Mouse (Mus musculus) liver, embryonic 16.5 days (tissue): ENCODE measurements at regions not wholly inside any gene's neighbourhood (a gene's known extent, or its start where the extent isn't known, plus 50 kb on each side); places are given as distances from the start of the nearest gene placed in this dataset.

Experiments
- ATAC-seq: fragments of 200-750 bp; cut with Nextera tagmentation; 2 replicates; pipeline ENCODE4 v1.8.0; 2017; ENCODE audit warnings: low read depth, mild to moderate bottlenecking, moderate number of reproducible peaks, moderate library complexity
- H3K27ac ChIP-seq: fragments of 300-500 bp; sonication (generic); 2 replicates; pipeline ENCODE4 v1.5.1; 2014; ENCODE audit warnings: mild to moderate bottlenecking, low read length
- H3K27me3 ChIP-seq: fragments of 300-500 bp; sonication (generic); 2 replicates; pipeline ENCODE4 v1.6.1; 2014; ENCODE audit warnings: low read depth, low read length, mixed read lengths; ENCODE audit not compliant: control insufficient read depth, insufficient read depth
- H3K36me3 ChIP-seq: fragments of 300-500 bp; sonication (generic); 2 replicates; pipeline ENCODE4 v1.6.1; 2014; ENCODE audit warnings: mild to moderate bottlenecking; ENCODE audit not compliant: control insufficient read depth, insufficient read depth
- H3K4me1 ChIP-seq: fragments of 300-500 bp; sonication (generic); 2 replicates; pipeline ENCODE4 v1.6.1; 2014; ENCODE audit warnings: low read depth, low read length, mixed read lengths; ENCODE audit not compliant: control insufficient read depth
- H3K4me2 ChIP-seq: fragments of 300-500 bp; sonication (generic); 2 replicates; pipeline ENCODE4 v1.6.1; 2014; ENCODE audit warnings: low read depth, low read length, mixed read lengths
- H3K4me3 ChIP-seq: fragments of 300-500 bp; sonication (generic); 2 replicates; pipeline ENCODE4 v1.5.1; 2014; ENCODE audit warnings: low read depth, mild to moderate bottlenecking, low read length
- H3K9ac ChIP-seq: fragments of 300-500 bp; sonication (generic); 2 replicates; pipeline ENCODE4 v1.6.1; 2014; ENCODE audit warnings: low read depth, low read length
- H3K9me3 ChIP-seq: fragments of 300-500 bp; sonication (generic); replicated peaks from 2 replicates; pipeline ENCODE4 v1.6.1; 2016; ENCODE audit warnings: low read length; ENCODE audit not compliant: control insufficient read depth
- WGBS: fragments of 180-500 bp; shearing (Covaris S2); extraction: QIAGEN DNeasy Blood & Tissue Kit; methylation state at CpG from one replicate; pipeline ENCODE4 v1.1.7; 2014; ENCODE audit not compliant: insufficient replicate concordance; 5-methylcytosine and 5-hydroxymethylcytosine counted together

DNA sequence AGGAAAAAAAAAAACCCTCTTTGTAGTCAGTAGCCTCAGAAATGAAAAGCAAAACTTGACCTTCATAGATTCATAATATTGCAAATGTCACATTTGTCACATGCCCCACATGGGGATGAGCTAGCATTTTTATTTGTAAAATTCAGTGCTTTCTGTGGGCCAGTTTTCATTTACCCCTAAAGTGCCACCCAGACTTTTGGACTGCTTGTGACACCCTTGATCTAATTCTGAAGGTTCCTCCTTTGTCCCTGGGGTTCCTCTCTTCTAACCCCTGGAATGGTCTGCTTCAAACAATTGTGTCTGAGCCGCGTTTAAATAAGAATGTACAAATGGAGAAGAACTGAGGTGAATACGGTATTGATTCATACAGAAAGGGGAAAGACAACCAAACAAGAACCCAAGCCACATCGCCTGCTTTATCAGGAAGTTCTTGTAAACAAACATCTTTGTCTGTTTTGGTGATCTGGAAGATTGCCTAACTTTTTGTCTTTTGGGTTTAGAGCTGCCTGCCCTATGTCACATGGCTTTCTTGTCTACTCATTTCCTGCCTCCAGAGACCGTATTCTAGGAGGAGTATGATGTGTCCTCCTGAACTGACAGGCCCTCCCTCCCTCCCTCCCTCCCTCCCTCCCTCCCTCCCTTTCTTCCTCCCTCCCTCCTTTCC, 203.1 kb upstream of the Gm9833 start:
- Histone ChIP-seq H3K27me3 (no peaks in the 10 kb centered on the region), H3K27ac (no peak overlapping the region), H3K4me1 (no peaks in the 10 kb centered on the region; the same call in 1 of the 2 replicates), H3K9ac (no peak overlapping the region), H3K4me2 (no peak overlapping the region), H3K9me3 (no peaks in the 10 kb centered on the region), H3K36me3 (no peaks in the 10 kb centered on the region), H3K4me3 (no peak overlapping the region)
- WGBS: 19% methylated on average over 5 of the region's 5 CpGs
- no peak for ATAC-seq

DNA sequence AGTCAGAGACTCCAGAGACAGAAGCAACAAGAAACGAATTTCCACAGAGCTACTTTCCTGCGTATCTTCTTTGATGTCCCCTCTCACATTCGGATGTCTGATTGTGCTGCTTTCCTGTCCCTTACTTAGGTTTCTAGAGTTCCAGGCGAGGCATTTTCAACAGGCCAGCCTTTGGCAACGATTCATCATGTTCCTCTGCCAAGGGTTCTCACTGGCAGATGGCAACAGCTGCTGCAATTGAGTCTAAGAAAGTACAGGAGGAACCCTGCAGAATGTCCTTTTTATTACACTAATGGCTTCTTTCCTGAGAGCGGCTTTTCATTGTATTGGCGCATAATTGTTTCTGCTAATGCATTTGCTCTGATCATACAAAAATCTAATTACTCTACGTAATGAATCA, 202.3 kb upstream of the Gm9833 start:
- H3K9me3 ChIP-seq: no peaks in the 10 kb centered on the region
- no peak overlapping the region for H3K4me2 ChIP-seq
- H3K27me3 ChIP-seq: no peaks in the 10 kb centered on the region
- no peak for ATAC-seq
- WGBS: 52% methylated on average over 8 of the region's 8 CpGs
- H3K9ac ChIP-seq: no peak overlapping the region
- no peaks in the 10 kb centered on the region for H3K36me3 ChIP-seq
- H3K27ac ChIP-seq: peak overlapping the region; percentile 37; the same call in 1 of the 2 replicates
- H3K4me3 ChIP-seq: no peak overlapping the region
- H3K4me1 ChIP-seq: no peaks in the 10 kb centered on the region; the same call in 1 of the 2 replicates

DNA sequence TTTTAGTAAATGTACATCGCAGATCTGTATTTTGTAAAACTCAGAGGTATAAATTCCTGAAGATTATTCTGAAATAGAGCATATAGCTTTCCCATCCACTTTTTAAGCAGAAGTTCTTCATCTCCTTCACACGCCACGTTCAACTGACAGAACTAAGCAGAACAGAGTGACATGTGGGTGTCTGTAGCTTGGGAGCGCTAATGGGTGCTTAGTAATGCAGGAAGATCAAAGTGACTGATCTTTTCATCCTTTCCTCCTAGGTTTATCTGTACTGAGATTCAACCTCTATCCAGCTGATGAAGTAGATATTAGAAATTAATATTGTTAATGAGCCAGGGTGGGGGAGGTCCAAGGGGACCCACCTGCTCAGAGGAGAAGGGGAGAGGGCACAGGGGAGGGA, 201.8 kb upstream of the Gm9833 start:
- no peak overlapping the region for H3K4me2 ChIP-seq
- 55% methylated on average over 4 of the region's 4 CpGs for WGBS
- no peak overlapping the region for H3K9ac ChIP-seq
- no peaks in the 10 kb centered on the region for H3K27me3 ChIP-seq
- ATAC-seq: no peak
- H3K36me3 ChIP-seq: no peaks in the 10 kb centered on the region
- no peaks in the 10 kb centered on the region for H3K9me3 ChIP-seq
- H3K4me3 ChIP-seq: no peak overlapping the region
- H3K27ac ChIP-seq: peak overlapping the region; percentile 21; the same call in 1 of the 2 replicates
- H3K4me1 ChIP-seq: no peaks in the 10 kb centered on the region; the same call in 1 of the 2 replicates

GRCm38 (mm10) chr3:9886765-9887626, 200.9 kb upstream of the Gm9833 start:
- no peaks in the 10 kb centered on the region for H3K36me3 ChIP-seq
- ATAC-seq: peak; percentile 51
- peak overlapping the region; percentile 63 for H3K27ac ChIP-seq
- H3K4me3 ChIP-seq: no peak overlapping the region
- 26% methylated on average over 10 of the region's 10 CpGs for WGBS
- no peaks in the 10 kb centered on the region for H3K9me3 ChIP-seq
- H3K4me1 ChIP-seq: no peaks in the 10 kb centered on the region; the same call in 1 of the 2 replicates
- no peak overlapping the region for H3K4me2 ChIP-seq
- no peaks in the 10 kb centered on the region for H3K27me3 ChIP-seq
- H3K9ac ChIP-seq: no peak overlapping the region

DNA sequence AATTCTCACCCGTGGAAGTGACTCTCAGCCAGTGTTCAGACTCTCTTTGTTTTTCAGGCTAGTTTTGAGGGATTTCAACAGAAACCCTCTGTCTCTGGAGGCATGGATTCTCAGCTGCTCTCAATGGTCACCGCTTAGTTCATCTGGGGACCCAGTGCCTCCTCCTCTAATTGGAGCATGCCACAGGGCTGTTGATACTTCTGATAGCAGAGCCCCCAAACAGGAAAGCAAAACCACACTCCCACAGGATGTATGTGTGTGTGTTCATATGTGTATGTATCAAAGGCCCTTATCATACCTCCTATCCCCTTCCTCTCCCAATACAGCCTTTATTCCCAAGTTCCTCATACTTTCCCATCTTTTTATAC, 200.3 kb upstream of the Gm9833 start:
- Histone ChIP-seq H3K4me1 (no peaks in the 10 kb centered on the region; the same call in 1 of the 2 replicates), H3K4me2 (no peak overlapping the region), H3K27ac (no peak overlapping the region), H3K9me3 (no peaks in the 10 kb centered on the region), H3K36me3 (no peaks in the 10 kb centered on the region), H3K9ac (no peak overlapping the region), H3K4me3 (no peak overlapping the region), H3K27me3 (no peaks in the 10 kb centered on the region)
- ATAC-seq: no peak
- WGBS: 23% methylated on average over 2 of the region's 2 CpGs

DNA sequence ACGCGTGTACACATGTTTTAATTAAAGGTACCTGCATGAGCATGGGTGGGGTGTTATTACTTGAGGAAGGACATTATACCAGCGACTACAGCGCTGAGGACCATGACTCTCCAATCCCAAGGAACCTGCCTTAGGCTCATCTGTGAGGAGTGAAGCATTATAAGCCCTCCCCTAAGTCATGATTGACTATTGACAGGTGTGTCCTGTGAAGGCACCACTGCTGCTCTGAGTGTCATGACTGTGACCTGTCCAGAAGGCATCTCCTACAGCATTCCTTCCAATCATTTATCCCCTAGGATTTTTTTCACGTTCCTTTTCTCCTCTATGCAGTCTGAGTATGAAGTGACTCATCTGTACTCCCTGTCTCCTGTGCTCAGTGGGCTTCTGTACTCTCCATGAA, 199.9 kb upstream of the Gm9833 start:
- Histone ChIP-seq H3K9ac (no peak overlapping the region), H3K9me3 (no peaks in the 10 kb centered on the region), H3K4me3 (no peak overlapping the region), H3K36me3 (no peaks in the 10 kb centered on the region), H3K4me2 (no peak overlapping the region), H3K4me1 (no peaks in the 10 kb centered on the region; the same call in 1 of the 2 replicates), H3K27me3 (no peaks in the 10 kb centered on the region), H3K27ac (no peak overlapping the region)
- ATAC-seq: no peak
- 65% methylated on average over 5 of the region's 5 CpGs for WGBS

GRCm38 (mm10) chr3:9892884-9893494, 194.9 kb upstream of the Gm9833 start:
- Histone ChIP-seq H3K9me3 (no peaks in the 10 kb centered on the region), H3K4me1 (no peaks in the 10 kb centered on the region), H3K27me3 (no peaks in the 10 kb centered on the region), H3K4me2 (no peak overlapping the region), H3K36me3 (no peaks in the 10 kb centered on the region), H3K4me3 (no peak overlapping the region), H3K9ac (no peak overlapping the region), H3K27ac (no peak overlapping the region)
- WGBS: 59% methylated on average over 4 of the region's 4 CpGs
- no peak for ATAC-seq

- Histone ChIP-seq H3K4me1 (no peaks in the 10 kb centered on the region), H3K9ac (no peak overlapping the region), H3K9me3 (no peaks in the 10 kb centered on the region), H3K4me3 (no peak overlapping the region), H3K4me2 (no peak overlapping the region), H3K27me3 (no peaks in the 10 kb centered on the region), H3K36me3 (no peaks in the 10 kb centered on the region), H3K27ac (no peak overlapping the region)
- WGBS: 44% methylated on average over 11 of the region's 11 CpGs
- ATAC-seq: no peak
These were observed 192.3 kb upstream of the Gm9833 start for GRCm38 (mm10) chr3:9895396-9896135.
